Mouse (Mus musculus) spleen, postnatal 4 days (tissue): ENCODE data around the gene P2ry6.

ENCODE experiments used
- DNase-seq, 2 experiments: peaks; one replicate each; pipeline ENCODE4 v3.0.0; 2022; ENCODE audit warnings: low spot score in 2 of 2

Gene P2ry6

DNA sequence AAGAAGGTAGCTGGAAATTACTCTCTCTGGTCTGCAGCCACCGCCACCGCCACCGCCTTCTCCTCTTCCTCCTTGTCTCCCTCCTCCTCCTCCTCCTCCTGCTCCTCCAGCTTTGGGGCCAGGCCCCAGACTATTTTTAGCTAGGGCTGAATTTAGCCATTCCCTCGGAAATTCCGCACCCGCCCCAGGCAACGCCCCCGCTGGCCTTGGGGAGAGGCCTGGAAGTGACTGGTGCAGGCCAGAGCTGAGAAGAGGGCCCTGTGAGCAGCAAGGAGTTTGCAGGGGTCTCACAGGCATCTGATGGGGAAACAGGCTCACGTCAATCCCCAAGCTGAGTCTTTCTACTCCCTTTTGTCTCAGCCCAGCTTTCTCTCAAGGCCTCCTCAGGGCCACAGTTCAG is 56.3 kb downstream of the P2ry6 start:
- DNase-seq, result no peak

- DNase-seq, result no peak
Measured at GRCm38 (mm10) chr7:100917751-100918150, 56.7 kb downstream of the P2ry6 start.

- no peak for DNase-seq
Measured at GRCm38 (mm10) chr7:100916526-100916925, 57.9 kb downstream of the P2ry6 start.

- DNase-seq, result no peak
Measured at GRCm38 (mm10) chr7:100915204-100915603, 59.2 kb downstream of the P2ry6 start.

DNA sequence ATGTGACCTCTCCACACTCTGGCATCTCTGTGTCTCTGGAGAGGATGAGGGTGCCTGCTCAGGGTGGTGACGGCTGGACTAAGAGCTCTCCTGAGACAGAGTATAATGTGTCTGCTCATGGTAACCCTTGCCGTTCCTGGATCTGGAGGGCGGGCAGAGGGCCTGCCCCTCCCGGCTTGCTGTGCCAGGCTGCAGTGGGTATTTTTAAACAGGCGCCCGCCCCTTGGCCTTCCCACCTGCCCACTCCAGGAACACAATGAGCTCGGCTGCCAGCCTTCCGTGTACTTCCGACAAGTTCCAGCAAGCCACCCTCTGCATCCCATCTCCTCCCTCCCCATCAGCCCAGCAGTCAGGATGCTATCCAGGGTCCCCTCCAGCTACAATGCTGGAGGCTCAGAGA is 62.7 kb downstream of the P2ry6 start:
- DNase-seq, result no peak

DNA sequence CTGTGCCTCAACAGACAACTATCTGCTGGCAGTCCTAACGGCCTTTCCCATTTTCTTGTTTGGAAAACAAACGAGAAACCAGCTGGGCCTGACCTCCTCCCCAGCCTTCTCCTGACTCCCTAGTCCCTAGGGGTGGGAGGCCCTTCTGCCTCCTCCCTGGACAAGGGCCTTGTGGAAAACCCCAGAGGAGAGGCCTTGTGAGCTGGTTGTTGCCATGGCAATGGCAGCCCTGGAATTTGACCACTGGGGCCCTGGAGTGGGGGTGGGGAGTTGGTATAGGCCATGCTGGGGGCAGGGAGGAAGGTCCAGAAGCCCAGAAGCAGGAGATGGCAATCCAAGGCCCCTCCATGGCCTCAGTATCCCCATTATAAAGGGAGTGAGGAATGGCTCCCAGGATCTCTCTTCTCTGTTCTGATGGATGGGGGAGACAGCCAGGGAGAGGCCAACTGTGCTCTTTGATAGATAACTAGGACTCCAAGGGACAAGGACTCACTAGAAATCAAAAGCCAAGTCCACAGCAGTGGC is 63.1 kb downstream of the P2ry6 start:
- DNase-seq, result no peak

GRCm38 (mm10) chr7:100908567-100908966 is 65.9 kb downstream of the P2ry6 start:
- no peak for DNase-seq

DNA sequence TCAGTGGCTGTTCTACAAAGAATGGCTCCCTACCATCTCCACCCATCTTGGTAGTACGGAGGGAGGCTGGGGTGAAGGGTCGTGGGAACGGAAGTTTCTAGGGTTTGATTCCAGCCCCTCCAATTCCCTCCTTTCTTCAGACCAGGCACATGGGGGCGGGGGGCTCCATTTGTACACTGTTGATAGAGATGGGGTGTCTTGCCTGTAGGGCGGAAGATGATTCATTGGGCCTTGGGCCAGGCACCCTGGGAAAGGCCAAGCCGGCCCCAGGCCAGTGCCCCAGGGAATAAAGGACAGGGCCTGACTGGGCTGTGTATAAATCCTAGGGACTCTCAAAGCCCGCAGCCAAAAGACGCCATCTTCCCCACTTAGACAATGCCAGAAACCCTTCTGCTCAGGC is 66.4 kb downstream of the P2ry6 start:
- no peak for DNase-seq

DNA sequence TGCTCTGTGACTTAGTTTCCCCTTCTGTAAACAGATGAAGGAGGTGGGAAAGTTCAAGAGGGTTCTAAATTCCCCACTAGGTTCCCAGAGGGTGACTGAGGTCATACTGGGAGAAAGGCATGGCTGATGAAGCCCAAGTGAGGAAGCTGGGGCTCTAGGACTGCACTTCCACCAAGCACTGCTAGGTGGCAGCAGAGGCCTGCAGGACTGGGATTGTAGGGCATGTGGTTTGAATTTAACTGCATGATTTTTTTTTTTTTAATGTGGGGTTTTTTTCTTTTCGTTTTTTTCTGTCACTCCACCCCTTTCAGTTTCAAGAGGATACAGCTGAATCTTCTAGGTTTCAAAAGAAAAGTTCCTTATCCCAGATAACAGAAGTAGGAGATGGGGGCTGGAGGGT is 67.2 kb downstream of the P2ry6 start:
- DNase-seq, result peak; percentile 70 to 89

DNA sequence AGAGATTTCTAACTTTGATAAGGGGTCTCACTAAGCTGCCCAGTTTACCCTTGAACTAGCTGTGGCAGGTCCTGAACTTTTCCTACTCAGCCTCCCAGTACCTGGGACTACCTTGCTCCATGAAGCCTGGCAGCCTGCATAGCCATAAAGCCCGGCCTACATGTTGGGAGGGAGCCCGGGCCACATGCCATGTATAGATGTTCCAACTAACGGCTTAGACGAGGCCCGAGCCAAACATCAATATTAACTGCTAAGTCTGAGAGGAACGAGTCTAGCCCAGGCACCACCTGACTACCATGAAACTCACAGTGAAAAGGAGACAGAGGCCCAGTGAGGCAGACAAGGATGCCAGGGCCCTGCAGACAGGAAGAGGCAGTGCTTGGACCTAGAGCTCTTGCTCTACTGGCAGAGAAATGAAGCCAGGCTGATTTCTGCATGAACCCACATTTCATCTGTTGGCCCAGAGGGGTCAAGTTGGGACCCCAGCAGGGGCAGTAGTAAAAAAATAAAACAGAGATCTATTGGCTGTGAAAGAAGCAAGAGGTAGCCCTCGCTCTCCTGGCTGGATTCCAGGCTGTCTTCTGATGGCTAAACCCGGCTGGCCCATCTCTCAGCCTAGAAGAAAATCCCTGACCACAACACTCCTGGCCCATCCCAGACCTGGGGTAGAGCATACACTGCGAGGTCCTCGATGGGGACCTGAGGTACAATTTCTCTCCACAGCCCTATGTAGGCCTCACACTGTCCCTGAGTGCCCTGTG is 68.2 kb downstream of the P2ry6 start:
- no peak for DNase-seq

- no peak for DNase-seq
Measured at GRCm38 (mm10) chr7:100905037-100905436, 69.4 kb downstream of the P2ry6 start.

GRCm38 (mm10) chr7:100904612-100905011 is 69.8 kb downstream of the P2ry6 start:
- no peak for DNase-seq

- DNase-seq, result no peak
Measured at GRCm38 (mm10) chr7:100902451-100903137, 71.9 kb downstream of the P2ry6 start.

DNA sequence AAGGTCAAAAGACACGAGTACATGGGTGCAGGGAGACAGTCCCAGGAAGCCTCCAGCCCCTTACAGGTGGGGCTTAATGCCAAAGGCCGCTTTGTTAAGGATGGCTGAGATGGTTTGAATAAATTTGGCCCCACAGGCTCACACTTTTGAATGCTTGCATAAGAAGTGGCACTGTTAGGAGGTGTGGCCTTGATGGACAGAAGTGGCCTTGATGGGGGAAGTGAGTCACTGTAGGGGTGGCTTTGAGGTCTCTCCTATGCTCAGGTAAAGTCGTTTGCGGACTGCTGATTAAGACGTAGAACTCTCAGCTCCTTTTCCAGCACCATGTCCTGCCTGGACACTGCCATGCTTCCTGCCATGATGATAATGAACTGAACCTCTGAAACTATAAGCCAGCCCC is 76.6 kb downstream of the P2ry6 start:
- DNase-seq, result no peak

GRCm38 (mm10) chr7:100894833-100895226 is 79.6 kb downstream of the P2ry6 start:
- no peak for DNase-seq

- no peak for DNase-seq
Measured at GRCm38 (mm10) chr7:100894057-100894832, 80.2 kb downstream of the P2ry6 start.

DNA sequence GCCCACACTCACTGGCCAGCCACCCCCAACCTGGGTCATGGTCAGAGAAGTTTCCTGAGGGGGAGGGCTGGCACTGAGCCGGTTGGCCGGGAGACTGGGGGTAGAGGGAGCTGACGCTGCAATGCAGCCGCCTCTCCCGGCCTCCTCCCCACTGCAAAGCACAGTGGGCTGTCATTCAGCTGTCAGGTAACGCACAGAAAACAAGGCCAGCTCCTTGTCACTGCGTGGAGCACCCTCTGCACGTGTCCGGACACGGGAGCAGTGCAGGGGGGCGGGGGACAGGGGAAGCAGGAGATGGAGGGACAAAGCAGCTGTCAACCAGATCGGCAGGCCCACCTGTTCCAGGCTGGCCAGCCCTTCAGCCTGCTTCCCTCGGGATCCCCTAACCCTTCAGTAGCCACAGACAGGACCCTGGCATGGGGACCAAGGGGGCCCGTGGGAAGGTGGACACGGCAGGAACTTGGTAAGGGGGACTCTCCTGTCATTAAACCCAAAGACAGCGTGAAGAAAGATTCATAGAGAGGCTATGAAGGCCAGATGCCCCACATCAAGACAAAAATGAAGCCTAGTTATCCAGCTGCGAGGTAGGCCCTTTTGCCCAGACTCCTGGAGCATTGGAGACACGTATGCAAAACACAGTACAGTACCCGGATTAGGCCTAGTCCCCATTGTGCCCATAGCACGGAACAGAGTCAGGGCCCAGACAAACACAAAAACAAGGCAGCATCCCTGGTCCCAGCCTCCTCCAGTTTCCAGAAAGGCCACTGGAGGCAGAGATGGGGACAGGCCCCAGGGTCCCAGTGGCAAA is 81.0 kb downstream of the P2ry6 start:
- DNase-seq, result no peak
